Mouse (Mus musculus): ENCODE measurements at regions not wholly inside any gene's neighbourhood (a gene's known extent, or its start where the extent isn't known, plus 50 kb on each side); places are given as distances from the start of the nearest gene placed in this dataset.

GRCm38 (mm10) chr14:91534931-91535330 lies 2355.5 kb downstream of the Pcdh9 start:
- no peaks in the 10 kb centered on the region for H3K27me3 ChIP-seq (ENCODE audit: control insufficient read depth, insufficient read depth, low read length)
- no peaks in the 10 kb centered on the region for H3K9me3 ChIP-seq (ENCODE audit: control insufficient read depth, low read length)
- no peak overlapping the region for H3K4me3 ChIP-seq (ENCODE audit: low read depth, low read length)
- no peak for ATAC-seq (ENCODE audit: insufficient number of reproducible peaks, low FRiP score, low TSS enrichment, low read depth)
- no peaks in the 10 kb centered on the region for H3K4me1 ChIP-seq (ENCODE audit: control insufficient read depth, insufficient read depth, low read length)
- no peak overlapping the region for H3K27ac ChIP-seq (replicated peaks; ENCODE audit: low read depth, low read length)
- H3K36me3 ChIP-seq (ENCODE audit: control insufficient read depth, insufficient read depth, low read length), result no peaks in the 10 kb centered on the region
- 73% methylated on average over 1 of the region's 1 CpGs for whole genome bisulfite sequencing
- H3K9ac ChIP-seq (ENCODE audit: low read length), result no peak overlapping the region
- DNase-seq (ENCODE audit: low spot score), result no peak
- H3K4me2 ChIP-seq (ENCODE audit: low read depth, severe bottlenecking), result no peak overlapping the region

GRCm38 (mm10) chr14:91498449-91498848 lies 2392.0 kb downstream of the Pcdh9 start:
- no peaks in the 10 kb centered on the region for H3K9me3 ChIP-seq (ENCODE audit: control insufficient read depth, low read length)
- no peaks in the 10 kb centered on the region for H3K27me3 ChIP-seq (ENCODE audit: control insufficient read depth, insufficient read depth, low read length)
- DNase-seq (ENCODE audit: low spot score), result no peak
- no peak overlapping the region for H3K9ac ChIP-seq (ENCODE audit: low read length)
- H3K4me2 ChIP-seq (ENCODE audit: low read depth, severe bottlenecking), result no peak overlapping the region
- no peaks in the 10 kb centered on the region for H3K36me3 ChIP-seq (ENCODE audit: control insufficient read depth, insufficient read depth, low read length)
- H3K4me3 ChIP-seq (ENCODE audit: low read depth, low read length), result no peak overlapping the region
- H3K4me1 ChIP-seq (ENCODE audit: control insufficient read depth, insufficient read depth, low read length), result no peaks in the 10 kb centered on the region
- 78% methylated on average over 1 of the region's 1 CpGs for WGBS
- ATAC-seq (ENCODE audit: insufficient number of reproducible peaks, low FRiP score, low TSS enrichment, low read depth), result no peak
- H3K27ac ChIP-seq (replicated peaks; ENCODE audit: low read depth, low read length), result no peak overlapping the region

DNA sequence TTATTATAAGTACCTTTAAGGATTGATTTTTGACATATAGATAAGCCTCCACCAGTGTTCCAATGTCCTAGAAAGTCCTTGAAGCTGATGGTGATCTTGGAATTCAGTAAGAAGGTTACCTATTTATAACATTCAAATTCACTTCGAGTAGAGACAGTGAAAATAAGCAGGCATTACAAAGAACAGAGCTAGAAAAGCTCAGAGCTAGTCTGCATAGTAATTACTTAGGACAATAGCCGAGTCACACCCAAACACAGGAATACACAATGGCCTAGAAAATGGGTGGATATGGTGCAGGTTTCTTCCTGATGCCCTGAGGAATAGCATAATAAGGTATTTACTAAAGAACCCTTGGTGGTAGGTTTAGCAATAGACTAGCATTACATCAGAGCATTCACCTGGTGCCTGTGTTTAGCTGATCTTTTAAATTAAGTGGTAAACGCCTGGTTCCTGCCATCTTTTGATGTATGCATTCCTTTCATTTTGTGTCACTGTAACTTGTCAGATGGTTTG lies 2412.1 kb downstream of the Pcdh9 start:
- 80% methylated on average over 3 of the region's 3 CpGs for whole genome bisulfite sequencing
- Histone ChIP-seq H3K4me2 (ENCODE audit: low read depth, severe bottlenecking) (no peak overlapping the region), H3K9ac (ENCODE audit: low read length) (no peak overlapping the region), H3K9me3 (ENCODE audit: control insufficient read depth, low read length) (no peaks in the 10 kb centered on the region), H3K27me3 (ENCODE audit: control insufficient read depth, insufficient read depth, low read length) (no peaks in the 10 kb centered on the region), H3K36me3 (ENCODE audit: control insufficient read depth, insufficient read depth, low read length) (no peaks in the 10 kb centered on the region), H3K4me1 (ENCODE audit: control insufficient read depth, insufficient read depth, low read length) (no peaks in the 10 kb centered on the region), H3K4me3 (ENCODE audit: low read depth, low read length) (no peak overlapping the region), H3K27ac (replicated peaks; ENCODE audit: low read depth, low read length) (no peak overlapping the region)
- DNase-seq (ENCODE audit: low spot score) (no peak), ATAC-seq (ENCODE audit: insufficient number of reproducible peaks, low FRiP score, low TSS enrichment, low read depth) (no peak)

- DNase-seq (ENCODE audit: low spot score) (no peak), ATAC-seq (ENCODE audit: insufficient number of reproducible peaks, low FRiP score, low TSS enrichment, low read depth) (no peak)
- Histone ChIP-seq H3K4me1 (ENCODE audit: control insufficient read depth, insufficient read depth, low read length) (no peaks in the 10 kb centered on the region), H3K27ac (replicated peaks; ENCODE audit: low read depth, low read length) (no peak overlapping the region), H3K36me3 (ENCODE audit: control insufficient read depth, insufficient read depth, low read length) (no peaks in the 10 kb centered on the region), H3K4me2 (ENCODE audit: low read depth, severe bottlenecking) (no peak overlapping the region), H3K27me3 (ENCODE audit: control insufficient read depth, insufficient read depth, low read length) (no peaks in the 10 kb centered on the region), H3K4me3 (ENCODE audit: low read depth, low read length) (no peak overlapping the region), H3K9me3 (ENCODE audit: control insufficient read depth, low read length) (no peaks in the 10 kb centered on the region), H3K9ac (ENCODE audit: low read length) (no peak overlapping the region)
- WGBS, result 79% methylated on average over 3 of the region's 3 CpGs
Observed at GRCm38 (mm10) chr14:91463910-91464309, 2426.6 kb downstream of the Pcdh9 start.

DNA sequence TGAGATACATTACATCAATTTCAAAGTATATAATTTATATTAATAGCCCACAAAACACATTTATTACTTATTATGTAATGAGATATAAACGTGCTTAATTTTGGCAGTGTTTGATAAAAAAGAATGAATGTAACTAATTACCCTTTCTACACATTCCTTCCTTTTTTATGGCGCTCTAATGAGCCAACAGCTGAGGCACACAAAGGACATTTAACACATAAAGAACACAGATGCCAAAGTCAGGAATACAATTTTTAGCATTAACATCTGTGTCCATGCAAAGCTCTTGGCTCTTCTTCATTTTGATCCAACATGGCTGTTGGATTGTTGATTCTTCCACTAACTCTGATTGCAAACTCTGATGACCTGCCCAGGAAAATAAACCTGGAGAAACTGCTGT lies 2427.8 kb downstream of the Pcdh9 start:
- Histone ChIP-seq H3K9ac (ENCODE audit: low read length) (no peak overlapping the region), H3K36me3 (ENCODE audit: control insufficient read depth, insufficient read depth, low read length) (no peaks in the 10 kb centered on the region), H3K4me2 (ENCODE audit: low read depth, severe bottlenecking) (no peak overlapping the region), H3K9me3 (ENCODE audit: control insufficient read depth, low read length) (no peaks in the 10 kb centered on the region), H3K27me3 (ENCODE audit: control insufficient read depth, insufficient read depth, low read length) (no peaks in the 10 kb centered on the region), H3K4me1 (ENCODE audit: control insufficient read depth, insufficient read depth, low read length) (no peaks in the 10 kb centered on the region), H3K27ac (replicated peaks; ENCODE audit: low read depth, low read length) (no peak overlapping the region), H3K4me3 (ENCODE audit: low read depth, low read length) (no peak overlapping the region)
- ATAC-seq (ENCODE audit: insufficient number of reproducible peaks, low FRiP score, low TSS enrichment, low read depth) (no peak), DNase-seq (ENCODE audit: low spot score) (no peak)
- WGBS, result 79% methylated on average over 2 of the region's 2 CpGs

- DNase-seq (ENCODE audit: low spot score) (no peak), ATAC-seq (ENCODE audit: insufficient number of reproducible peaks, low FRiP score, low TSS enrichment, low read depth) (no peak)
- WGBS, result 92% methylated on average over 4 of the region's 4 CpGs
- Histone ChIP-seq H3K36me3 (ENCODE audit: control insufficient read depth, insufficient read depth, low read length) (no peaks in the 10 kb centered on the region), H3K4me1 (ENCODE audit: control insufficient read depth, insufficient read depth, low read length) (no peaks in the 10 kb centered on the region), H3K4me3 (ENCODE audit: low read depth, low read length) (no peak overlapping the region), H3K27ac (replicated peaks; ENCODE audit: low read depth, low read length) (no peak overlapping the region), H3K4me2 (ENCODE audit: low read depth, severe bottlenecking) (no peak overlapping the region), H3K9me3 (ENCODE audit: control insufficient read depth, low read length) (no peaks in the 10 kb centered on the region), H3K9ac (ENCODE audit: low read length) (no peak overlapping the region), H3K27me3 (ENCODE audit: control insufficient read depth, insufficient read depth, low read length) (no peaks in the 10 kb centered on the region)
Observed at GRCm38 (mm10) chr14:91458756-91459155, 2431.7 kb downstream of the Pcdh9 start.
